Mouse (Mus musculus) naive thymus-derived CD4-positive, alpha-beta T cell, adult 2 months (primary cell): ENCODE measurements at regions not wholly inside any gene's neighbourhood (a gene's known extent, or its start where the extent isn't known, plus 50 kb on each side); places are given as distances from the start of the nearest gene placed in this dataset.

Experiments used
- DNase-seq: peaks from one replicate; pipeline ENCODE4 v3.0.0-alpha.2; 2011; ENCODE audit warnings: low read depth

GRCm38 (mm10) chr12:10571643-10572377 lies 181.2 kb downstream of the Rdh14 start:
- DNase-seq = no peak

GRCm38 (mm10) chr12:10572378-10572650 lies 181.7 kb downstream of the Rdh14 start:
- no peak for DNase-seq

- no peak for DNase-seq
These were observed 182.8 kb downstream of the Rdh14 start for GRCm38 (mm10) chr12:10573381-10573780.

- no peak for DNase-seq
These were observed 192.5 kb downstream of the Rdh14 start for GRCm38 (mm10) chr12:10582840-10583614.

DNA sequence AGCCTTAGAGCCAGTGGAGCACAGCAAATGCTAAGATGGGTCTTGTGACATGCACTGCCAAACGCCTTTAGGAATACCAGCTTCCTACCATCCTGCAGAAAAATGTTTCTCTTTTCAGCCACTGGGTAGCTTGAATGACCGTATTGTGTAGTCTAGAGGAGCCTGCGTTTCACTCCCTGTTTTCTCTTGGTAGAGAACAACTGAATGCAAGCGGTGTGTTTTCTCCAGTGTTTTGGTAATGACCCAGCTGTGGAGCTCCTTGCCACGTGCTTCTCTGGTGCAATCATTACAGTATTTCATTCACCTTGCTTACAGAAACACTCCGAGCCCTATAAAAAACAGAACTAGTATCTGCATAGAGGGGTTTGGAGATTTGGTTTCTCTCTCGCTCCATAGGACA lies 193.5 kb downstream of the Rdh14 start:
- DNase-seq = no peak

- DNase-seq = peak; percentile 55
These were observed 199.0 kb downstream of the Rdh14 start for GRCm38 (mm10) chr12:10589537-10589936.

- no peak for DNase-seq
These were observed 207.6 kb downstream of the Rdh14 start for GRCm38 (mm10) chr12:10597976-10598746.

DNA sequence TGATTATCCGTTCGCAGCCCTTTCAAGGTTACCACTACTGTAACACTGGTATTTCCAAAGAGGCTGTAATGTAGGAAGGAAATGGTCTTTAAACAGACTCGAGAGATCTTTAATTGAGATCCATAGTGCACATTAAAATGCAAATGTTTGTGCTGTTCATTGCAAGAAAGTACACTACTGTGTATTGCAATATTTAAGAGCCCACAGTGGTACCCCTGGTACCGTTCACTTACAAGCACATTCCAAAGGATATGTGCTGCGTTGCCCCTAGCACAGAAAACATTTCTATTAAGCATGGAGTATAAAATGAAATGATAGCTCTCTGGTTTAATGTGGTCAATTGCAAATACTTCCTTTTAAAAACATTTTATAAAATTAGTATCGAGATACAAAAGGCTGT lies 209.5 kb downstream of the Rdh14 start:
- no peak for DNase-seq

DNA sequence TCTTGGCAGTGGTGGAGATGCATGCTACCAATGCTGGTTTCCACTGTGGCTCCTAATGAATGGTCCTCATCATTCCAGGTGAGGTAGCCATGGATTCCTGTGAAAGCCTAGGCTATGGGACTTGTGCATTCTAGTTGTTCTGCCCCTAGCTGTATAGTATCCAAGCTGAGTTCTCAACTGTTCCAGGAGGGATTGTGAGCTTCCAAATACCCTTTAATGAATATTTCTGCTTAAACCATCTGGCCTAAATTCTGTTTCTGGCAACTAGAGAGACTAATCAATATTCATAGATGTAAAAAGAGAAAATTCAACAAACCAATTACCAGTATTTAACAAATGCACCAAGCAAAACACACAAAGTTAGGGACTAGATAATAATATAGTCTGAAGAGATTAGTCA lies 227.7 kb downstream of the Rdh14 start:
- DNase-seq = no peak

GRCm38 (mm10) chr12:10620541-10620940 lies 230.0 kb downstream of the Rdh14 start:
- DNase-seq = no peak

- DNase-seq = no peak
These were observed 248.0 kb downstream of the Rdh14 start for GRCm38 (mm10) chr12:10638591-10638990.

GRCm38 (mm10) chr12:10654466-10655184 lies 264.1 kb downstream of the Rdh14 start:
- no peak for DNase-seq

DNA sequence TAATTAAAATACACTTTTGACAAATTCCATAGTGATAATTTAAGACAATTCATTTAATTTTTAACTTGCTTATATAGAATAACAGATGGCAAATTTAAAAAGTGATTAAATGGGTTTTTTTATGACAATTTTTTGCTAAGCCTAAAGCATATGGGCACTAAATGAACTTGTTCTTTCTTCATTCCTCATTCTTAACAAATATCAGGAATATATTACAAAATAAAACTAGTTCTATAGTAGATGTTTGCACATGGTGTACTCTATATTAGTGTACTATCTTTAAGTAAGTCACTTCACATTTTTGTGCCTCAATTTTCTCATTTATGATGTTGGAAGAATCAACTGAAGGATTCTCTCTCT lies 264.6 kb downstream of the Rdh14 start:
- DNase-seq = no peak

DNA sequence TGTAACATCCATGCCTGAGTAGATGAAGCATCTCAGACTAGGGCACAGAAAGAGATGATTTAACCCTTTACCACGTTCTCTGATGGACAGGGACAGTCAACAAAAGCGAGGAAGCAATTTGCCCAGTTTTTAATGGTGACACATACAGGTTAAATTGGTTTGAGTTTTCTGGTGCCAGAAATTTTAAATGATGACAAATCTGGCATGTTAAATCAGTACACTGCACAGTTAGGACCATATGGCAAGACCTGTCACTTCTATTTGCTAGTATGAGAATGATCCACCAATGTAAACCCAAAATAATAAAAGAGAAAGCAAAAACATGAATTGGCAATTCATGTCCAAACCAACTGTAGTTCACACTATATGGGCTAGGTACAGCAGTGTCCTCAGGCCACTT lies 268.3 kb downstream of the Rdh14 start:
- no peak for DNase-seq

DNA sequence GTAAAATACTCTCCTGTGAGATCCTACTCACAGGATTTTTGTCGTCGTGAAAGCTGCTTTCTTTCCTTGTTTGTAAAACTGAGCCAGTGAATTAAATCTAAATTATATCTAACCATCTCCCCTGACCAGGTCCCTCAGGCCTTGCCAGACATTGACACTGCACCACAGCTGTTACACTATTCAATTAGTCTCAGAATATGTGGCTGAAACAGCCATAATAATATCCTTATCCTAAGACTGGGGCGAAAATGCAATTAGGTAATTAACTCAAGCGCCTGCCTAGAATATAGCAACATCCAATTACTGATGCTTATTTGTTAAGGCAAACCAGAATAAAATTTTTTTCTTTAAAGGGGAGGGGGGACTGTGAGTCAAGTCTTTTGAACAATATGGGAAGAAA lies 296.2 kb downstream of the Rdh14 start:
- no peak for DNase-seq
